Mouse (Mus musculus) MEL (cell line): Measurements from ENCODE around the gene Taar7d.

Source experiments
- CHD1 ChIP-seq: IDR thresholded peaks from 2 replicates; pipeline ENCODE4 v1.6.1; 2012; ENCODE audit warnings: low read depth, mild to moderate bottlenecking, inconsistent platforms, low read length, improper control_type of control experiment
- CTCF ChIP-seq, 3 experiments: IDR thresholded peaks in 2 of 3; conservative IDR thresholded peaks in 1 of 3; 2 replicates each; pipeline ENCODE4 v1.5.1; 2011 to 2012; ENCODE audit warnings: low read length in 3 of 3, low read depth in 2 of 3, mild to moderate bottlenecking in 2 of 3, improper control_type of control experiment in 1 of 3, inconsistent platforms in 1 of 3, mixed read lengths in 1 of 3, moderate library complexity in 1 of 3; ENCODE audit not compliant: control insufficient read depth in 1 of 3, insufficient read depth in 1 of 3, poor library complexity in 1 of 3, severe bottlenecking in 1 of 3
- GATA1 ChIP-seq: IDR thresholded peaks from 2 replicates; pipeline ENCODE4 v1.6.1; 2011; ENCODE audit warnings: low read depth, low read length, improper control_type of control experiment
- MAFK ChIP-seq: IDR thresholded peaks from 2 replicates; pipeline ENCODE4 v1.6.1; 2011; ENCODE audit warnings: low read depth, mild to moderate bottlenecking, low read length, improper control_type of control experiment, borderline replicate concordance
- MEF2A ChIP-seq: IDR thresholded peaks from 2 replicates; pipeline ENCODE4 v1.6.1; 2014; ENCODE audit warnings: low read depth, mild to moderate bottlenecking, inconsistent platforms, low read length, improper control_type of control experiment; ENCODE audit not compliant: poor library complexity, insufficient replicate concordance, severe bottlenecking; ENCODE audit errors: extremely low read depth
- POLR2A ChIP-seq, 2 experiments: IDR thresholded peaks; 2 replicates each; pipeline ENCODE4 v1.6.1; 2011 to 2012; ENCODE audit warnings: low read length in 2 of 2, mild to moderate bottlenecking in 2 of 2, control low read depth in 1 of 2, improper control_type of control experiment in 1 of 2, low read depth in 1 of 2, moderate library complexity in 1 of 2; ENCODE audit not compliant: control insufficient read depth in 1 of 2, insufficient read depth in 1 of 2, poor library complexity in 1 of 2
- TAL1 ChIP-seq: IDR thresholded peaks from 2 replicates; pipeline ENCODE4 v1.6.1; 2012; ENCODE audit warnings: mild to moderate bottlenecking, inconsistent platforms, low read length, moderate library complexity, mixed read lengths

DNA sequence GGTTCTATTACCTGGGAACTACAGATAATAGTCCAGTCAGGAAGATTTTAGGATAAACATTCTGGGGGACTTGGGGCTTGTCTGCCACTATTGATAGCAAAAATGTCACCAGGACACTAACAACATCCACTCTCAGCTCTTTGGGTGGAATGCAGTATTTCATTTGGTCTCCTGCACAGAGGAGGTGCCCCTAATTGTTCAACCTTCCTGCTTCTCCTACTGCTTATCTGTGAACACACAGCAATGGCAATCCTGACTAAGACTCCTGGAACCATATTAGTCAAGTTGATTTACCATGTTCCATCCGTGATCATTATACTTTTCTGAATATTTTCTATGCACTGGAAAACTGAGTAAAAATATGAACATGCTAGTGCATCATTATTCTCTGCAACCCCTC lies 18.9 kb upstream of the Taar7d start:
- no peak for TF ChIP-seq CTCF (IDR thresholded peaks at IDR 0.05 in 2 of 3, conservative IDR thresholded peaks at IDR 0.05 in 1 of 3; ENCODE audit: control insufficient read depth in 1 of 3, insufficient read depth in 1 of 3, low read depth in 2 of 3, low read length in 3 of 3, poor library complexity in 1 of 3, severe bottlenecking in 1 of 3)
- no peak for TF ChIP-seq CHD1
- no peak for TF ChIP-seq POLR2A (IDR thresholded peaks at IDR 0.05; ENCODE audit: control insufficient read depth in 1 of 2, insufficient read depth in 1 of 2, low read depth in 1 of 2, low read length in 2 of 2, poor library complexity in 1 of 2)
- no peak for TF ChIP-seq GATA1
- no peak for TF ChIP-seq MAFK
- no peak for TF ChIP-seq TAL1
- TF ChIP-seq MEF2A, result no peak
